Mouse (Mus musculus): Measurements from ENCODE around the gene Stx16.

- TF ChIP-seq CTCF (IDR thresholded peaks at IDR 0.05; ENCODE audit: low read depth, low read length) (no peak), POLR2A (IDR thresholded peaks at IDR 0.05; ENCODE audit: insufficient read depth, low read length) (no peak), EP300 (IDR thresholded peaks at IDR 0.05; ENCODE audit: insufficient read depth, low read depth, low read length) (0 out of 2 replicates have a peak, but pooled peaks have one; percentile 10)
These were observed 19.0 kb downstream of the Stx16 start for GRCm38 (mm10) chr2:174095086-174095485.
